Mouse (Mus musculus) CD4-positive helper T cell, adult 2 months (primary cell): ENCODE results near the gene Kmt2b.

Experiments used
- DNase-seq: peaks from one replicate; pipeline ENCODE4 v3.0.0-alpha.2; 2012; ENCODE audit warnings: low read depth, missing footprints, low spot score

Kmt2b gene

GRCm38 (mm10) chr7:30534633-30535577 lies 53.6 kb downstream of the Kmt2b start, which contains the start of gene Arhgap33:
Gene Arhgap33 (minus strand): TSS chr7:30535060.
- peak; percentile 98 for DNase-seq

DNA sequence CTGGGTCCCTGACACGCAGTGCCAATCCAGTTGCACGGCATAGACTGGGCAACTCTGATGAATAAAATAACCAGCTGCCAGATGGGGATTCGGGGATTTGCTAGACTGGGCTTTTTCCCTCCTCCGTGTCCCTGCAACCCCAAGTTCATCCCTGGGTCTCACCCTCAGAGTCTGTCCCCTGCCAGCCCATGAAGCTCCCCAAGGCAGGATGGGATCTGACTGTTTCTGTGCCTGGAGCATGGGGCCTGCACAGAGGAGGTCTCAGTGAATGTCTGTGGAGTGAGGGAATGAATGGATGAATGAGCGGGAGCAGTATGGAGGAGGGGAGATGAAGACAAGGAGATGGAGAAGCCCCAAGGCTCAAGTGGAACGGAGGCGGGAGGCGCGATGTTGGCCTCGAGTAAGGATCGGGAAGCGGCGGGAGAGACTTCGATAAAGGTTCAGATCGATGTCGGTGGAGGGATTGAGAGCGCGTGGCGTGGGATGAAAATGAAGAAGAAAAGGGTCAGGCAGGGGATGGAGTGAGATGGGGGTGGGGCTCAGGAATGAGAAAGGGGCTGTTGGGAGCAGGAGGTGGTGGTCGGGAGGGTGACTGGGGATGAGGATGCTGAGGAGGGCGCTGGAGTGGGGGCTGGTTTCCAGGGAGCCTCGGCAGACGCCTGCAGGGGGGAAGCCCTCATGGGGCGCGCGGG lies 54.4 kb downstream of the Kmt2b start:
- no peak for DNase-seq

- no peak for DNase-seq
Measured at GRCm38 (mm10) chr7:30532931-30533330, 55.6 kb downstream of the Kmt2b start.

DNA sequence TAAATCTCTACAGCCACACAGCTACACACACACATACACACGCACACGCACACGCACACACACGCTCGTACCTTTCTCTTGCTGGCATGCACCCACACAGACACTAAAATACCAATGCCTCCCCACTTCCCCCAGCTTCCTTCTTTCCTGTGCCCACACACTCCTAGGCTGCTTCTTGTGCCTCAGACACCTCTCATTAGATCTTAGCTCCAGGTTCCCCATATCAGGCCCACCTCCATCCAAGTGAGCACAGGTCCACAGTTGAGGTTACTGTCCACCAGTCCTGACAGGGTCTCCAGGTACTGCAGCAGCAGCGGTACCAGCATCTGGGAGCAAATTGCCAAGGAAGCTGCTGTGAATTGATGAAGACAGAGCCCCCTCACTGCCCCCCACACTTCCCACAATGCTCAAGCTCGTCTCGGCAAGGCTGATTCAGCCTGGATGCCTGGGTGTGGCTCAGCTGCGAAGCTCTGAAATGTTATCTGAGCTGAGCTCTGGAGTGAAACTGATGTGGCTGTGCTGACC lies 57.2 kb downstream of the Kmt2b start:
- no peak for DNase-seq

DNA sequence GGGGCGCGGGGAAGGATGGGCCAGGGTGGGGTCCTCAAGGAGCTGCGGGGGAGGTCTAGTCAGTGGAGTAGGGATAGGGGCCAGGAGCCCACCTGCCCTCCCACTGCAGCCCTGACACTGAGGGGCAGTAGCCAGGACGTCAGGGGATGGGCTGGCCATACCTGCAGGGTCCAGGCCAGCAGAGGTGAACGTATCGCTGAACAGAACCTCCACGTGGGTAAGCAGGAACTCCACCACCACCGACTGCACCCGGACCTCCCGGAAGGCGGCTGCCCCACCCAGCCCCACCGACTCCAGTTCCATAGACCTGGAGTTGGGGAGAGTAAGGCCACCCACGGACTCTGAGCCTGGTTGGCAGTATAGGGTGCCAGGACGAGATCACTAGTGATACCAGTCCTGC lies 61.5 kb downstream of the Kmt2b start:
- no peak for DNase-seq

DNA sequence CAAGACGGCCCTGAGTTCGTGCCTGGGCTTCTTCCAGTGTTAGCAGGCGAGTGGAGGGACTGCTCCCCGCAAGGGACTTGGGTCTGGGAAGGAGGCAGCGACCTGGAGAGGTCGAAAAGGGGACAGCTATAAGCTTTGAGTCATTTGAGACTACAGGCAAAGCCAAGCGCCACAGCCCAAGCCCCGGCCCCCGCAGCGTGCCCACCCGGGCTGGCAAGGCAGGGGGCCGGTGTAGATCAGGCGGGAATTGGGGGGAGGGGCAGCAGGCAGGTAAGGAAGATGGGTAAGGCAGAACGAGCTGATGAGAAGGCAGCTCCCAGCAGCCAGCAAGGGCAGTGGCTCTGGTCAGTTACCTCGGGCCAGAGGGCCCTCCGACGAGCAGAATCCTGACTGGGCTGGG lies 62.1 kb downstream of the Kmt2b start:
- DNase-seq: no peak

GRCm38 (mm10) chr7:30525954-30526353 lies 62.6 kb downstream of the Kmt2b start:
- DNase-seq: no peak

DNA sequence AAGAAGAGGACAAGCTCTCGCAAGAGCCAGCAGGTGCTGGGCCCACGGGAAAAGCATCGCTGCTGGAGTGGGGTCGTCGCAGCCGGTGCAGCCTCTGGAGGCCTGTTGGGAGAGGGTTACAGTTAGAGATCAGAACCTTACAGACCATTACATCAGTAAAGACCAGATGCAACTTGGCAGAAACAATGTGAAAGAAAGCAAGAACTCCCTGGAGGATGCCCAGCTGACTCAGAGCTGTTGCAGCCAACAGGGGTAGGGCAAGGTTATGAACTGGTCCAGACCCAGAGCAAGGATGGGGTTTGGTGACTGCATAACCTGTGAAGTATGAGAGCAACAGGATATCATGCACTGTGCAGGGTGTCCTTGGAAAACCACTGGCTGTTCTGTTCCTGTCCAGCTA lies 64.0 kb downstream of the Kmt2b start:
- DNase-seq: no peak

DNA sequence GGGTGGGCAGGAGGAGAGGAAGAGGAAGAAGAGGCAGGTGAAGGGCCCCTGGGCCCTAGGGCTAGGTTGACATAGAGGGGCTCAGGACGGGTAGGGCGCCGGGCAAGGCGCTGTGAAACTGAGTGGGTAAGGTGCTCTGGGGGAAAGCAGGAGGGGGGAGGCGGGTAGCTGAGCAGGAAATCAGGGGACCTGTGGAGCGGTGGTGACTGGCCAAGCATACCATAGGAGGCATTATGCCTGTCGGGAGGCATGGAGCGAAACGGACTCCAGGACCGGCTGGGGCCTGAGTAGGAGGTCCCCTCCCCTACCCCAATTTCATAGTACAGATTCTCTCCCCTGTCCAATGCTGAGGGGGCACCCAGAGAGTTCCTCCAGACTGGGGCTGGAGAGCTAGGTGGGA lies 65.7 kb downstream of the Kmt2b start:
- no peak for DNase-seq

DNA sequence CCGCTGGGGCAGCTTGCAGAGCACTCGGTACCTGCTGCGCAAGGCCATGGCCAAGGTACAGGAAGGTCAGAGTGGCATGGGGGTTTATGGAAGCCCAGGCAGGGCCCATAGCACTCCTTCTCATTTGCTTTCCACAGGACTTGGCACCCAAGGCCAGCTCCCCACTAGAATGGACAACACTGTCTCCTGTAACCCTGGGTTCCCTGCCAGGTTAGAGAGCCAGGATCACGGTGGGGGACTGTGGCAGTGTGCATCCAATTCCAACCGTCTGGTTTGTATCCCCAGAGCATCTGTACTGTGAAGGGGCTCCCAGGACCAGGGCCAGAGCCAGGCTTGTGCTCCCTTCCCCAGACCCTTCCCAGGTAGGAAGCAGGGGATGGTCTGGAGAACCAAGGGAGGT lies 67.7 kb downstream of the Kmt2b start:
- no peak for DNase-seq

DNA sequence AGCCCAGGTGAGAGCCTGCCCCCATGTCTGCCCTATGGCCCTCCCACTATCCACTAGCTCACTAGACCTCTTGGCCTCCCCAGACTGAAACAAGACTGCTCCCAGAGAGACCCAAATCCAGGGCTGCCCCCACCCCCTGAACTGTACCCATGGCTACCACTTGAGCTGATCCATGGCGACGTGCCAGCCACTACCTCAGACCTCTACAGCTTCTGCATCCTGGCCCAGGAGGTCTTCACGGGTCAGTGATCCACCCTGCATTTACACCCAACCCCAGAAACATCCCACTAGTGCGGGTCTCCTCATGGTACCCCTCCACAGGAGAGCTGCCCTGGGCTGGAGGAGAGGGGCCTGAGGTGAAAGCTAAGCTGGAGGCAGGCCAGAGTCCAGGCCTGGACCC lies 68.1 kb downstream of the Kmt2b start:
- DNase-seq: no peak
